In genomic region chr19:52079020-52079419, GRCm38 (mm10) we compare ENCODE assay signal across 11 mouse cellular contexts.
DNase-seq lines count a peak whose midpoint lies in the region; ATAC-seq lines count a peak whose summit lies in the region.
"Had no signal": no experiment of that assay in that cellular context is flagged by ENCODE, and none has a peak within 500 bp of the region (broad histone marks: within the 10 kb centered on the region; RNA-seq: fewer than 3 reads in every experiment).

No protein-coding gene starts in this region.

- H3K4me2 ChIP-seq in hindbrain, embryonic 11.5 days (replicated peaks; ENCODE audit: low read depth, low read length) = no peak overlapping the region
- no peak overlapping the region for H3K4me2 ChIP-seq in hindbrain, embryonic 14.5 days (replicated peaks)
- no peak overlapping the region for H3K4me2 ChIP-seq in midbrain, embryonic 12.5 days (replicated peaks)
- H3K4me2 ChIP-seq in midbrain, embryonic 14.5 days (ENCODE audit: low read length) = no peak overlapping the region
- H3K4me2 ChIP-seq: lung, embryonic 15.5 days had no signal

- no peak overlapping the region for H3K9ac ChIP-seq in hindbrain, embryonic 11.5 days (ENCODE audit: low read depth, low read length)
- H3K9ac ChIP-seq in hindbrain, embryonic 14.5 days = no peak overlapping the region
- no peak overlapping the region for H3K9ac ChIP-seq in midbrain, embryonic 12.5 days (replicated peaks)
- no peak overlapping the region for H3K9ac ChIP-seq in midbrain, embryonic 14.5 days (replicated peaks; ENCODE audit: low read length)
- H3K9ac ChIP-seq: lung, embryonic 15.5 days had no signal

- no peaks in the 10 kb centered on the region for H3K9me3 ChIP-seq in hindbrain, embryonic 11.5 days (ENCODE audit: control insufficient read depth, low read length)
- H3K9me3 ChIP-seq in hindbrain, embryonic 14.5 days (ENCODE audit: control insufficient read depth, low read length) = no peaks in the 10 kb centered on the region
- H3K9me3 ChIP-seq in midbrain, embryonic 12.5 days = no peaks in the 10 kb centered on the region
- H3K9me3 ChIP-seq in midbrain, embryonic 14.5 days (ENCODE audit: control insufficient read depth, low read length) = no peaks in the 10 kb centered on the region
- H3K9me3 ChIP-seq: lung, embryonic 15.5 days had no signal

- no peak overlapping the region for H3K27ac ChIP-seq in hindbrain, embryonic 11.5 days (ENCODE audit: low read depth, low read length)
- H3K27ac ChIP-seq in hindbrain, embryonic 14.5 days = no peak overlapping the region
- no peak overlapping the region for H3K27ac ChIP-seq in midbrain, embryonic 12.5 days (replicated peaks)
- no peak overlapping the region for H3K27ac ChIP-seq in midbrain, embryonic 14.5 days (replicated peaks; ENCODE audit: low read depth, low read length)
- H3K27ac ChIP-seq: lung, embryonic 15.5 days had no signal

- no peak for ATAC-seq in hindbrain, embryonic 11.5 days (ENCODE audit: low FRiP score)
- no peak for ATAC-seq in hindbrain, embryonic 14.5 days (ENCODE audit: low FRiP score)
- ATAC-seq in midbrain, embryonic 12.5 days (ENCODE audit: low FRiP score, low read depth) = 0 out of 2 replicates have a peak, but pooled peaks have one; percentile 19
- ATAC-seq in midbrain, embryonic 14.5 days (ENCODE audit: low FRiP score, low TSS enrichment) = no peak

- no peaks in the 10 kb centered on the region for H3K27me3 ChIP-seq in hindbrain, embryonic 11.5 days (ENCODE audit: control insufficient read depth, insufficient read depth, low read length)
- H3K27me3 ChIP-seq in hindbrain, embryonic 14.5 days (ENCODE audit: control insufficient read depth, insufficient read depth, low read length) = no peaks in the 10 kb centered on the region
- no peaks in the 10 kb centered on the region for H3K27me3 ChIP-seq in midbrain, embryonic 12.5 days
- no peaks in the 10 kb centered on the region for H3K27me3 ChIP-seq in midbrain, embryonic 14.5 days (ENCODE audit: control insufficient read depth, insufficient read depth, low read length)
- H3K27me3 ChIP-seq: lung, embryonic 15.5 days had no signal

- no peak overlapping the region for H3K4me3 ChIP-seq in hindbrain, embryonic 11.5 days (ENCODE audit: low read depth, low read length)
- H3K4me3 ChIP-seq in hindbrain, embryonic 14.5 days (replicated peaks; ENCODE audit: low read length) = no peak overlapping the region
- H3K4me3 ChIP-seq in midbrain, embryonic 12.5 days = no peak overlapping the region
- H3K4me3 ChIP-seq in midbrain, embryonic 14.5 days (replicated peaks; ENCODE audit: low read depth, low read length) = no peak overlapping the region
- H3K4me3 ChIP-seq: lung, embryonic 15.5 days; myocyte had no signal

- intact Hi-C loops in left cerebral cortex, postnatal 14 days (cut with DNase I) = no loop called here

- H3K4me1 ChIP-seq in hindbrain, embryonic 11.5 days (replicated peaks; ENCODE audit: control insufficient read depth, insufficient read depth, low read length) = no peaks in the 10 kb centered on the region
- no peaks in the 10 kb centered on the region for H3K4me1 ChIP-seq in hindbrain, embryonic 14.5 days (replicated peaks; ENCODE audit: control insufficient read depth, insufficient read depth, low read length)
- H3K4me1 ChIP-seq in midbrain, embryonic 12.5 days = no peaks in the 10 kb centered on the region
- no peaks in the 10 kb centered on the region for H3K4me1 ChIP-seq in midbrain, embryonic 14.5 days (ENCODE audit: control insufficient read depth, insufficient read depth, low read length)
- H3K4me1 ChIP-seq: lung, embryonic 15.5 days had no signal

- peak; percentile 27 for DNase-seq in hindbrain, embryonic 11.5 days (ENCODE audit: low spot score)
- DNase-seq in hindbrain, embryonic 14.5 days (ENCODE audit: low spot score) = no peak
- DNase-seq in midbrain, embryonic 14.5 days = no peak
- peak; percentile 59 for DNase-seq in ZHBTc4 (ENCODE audit: low read depth, low spot score)
- DNase-seq in retina, postnatal 1 day = peak; percentile 22
- no peak for DNase-seq in left cerebral cortex, postnatal 14 days (ENCODE audit: low spot score in 2 of 2)
- DNase-seq: cerebellum, adult 9-10 months; thymus, postnatal 25 days had no signal

- 28% methylated on average over 3 of the region's 3 CpGs for WGBS in hindbrain, embryonic 11.5 days
- 31% methylated on average over 3 of the region's 3 CpGs for whole genome bisulfite sequencing in hindbrain, embryonic 14.5 days
- WGBS in midbrain, embryonic 12.5 days = 17% methylated on average over 3 of the region's 3 CpGs
- 27% methylated on average over 3 of the region's 3 CpGs for WGBS in midbrain, embryonic 14.5 days

- no peaks in the 10 kb centered on the region for H3K36me3 ChIP-seq in hindbrain, embryonic 11.5 days (ENCODE audit: control insufficient read depth, insufficient read depth, low read length)
- no peaks in the 10 kb centered on the region for H3K36me3 ChIP-seq in hindbrain, embryonic 14.5 days (replicated peaks; ENCODE audit: control insufficient read depth, insufficient read depth)
- no peaks in the 10 kb centered on the region for H3K36me3 ChIP-seq in midbrain, embryonic 12.5 days
- no peaks in the 10 kb centered on the region for H3K36me3 ChIP-seq in midbrain, embryonic 14.5 days (ENCODE audit: control insufficient read depth, insufficient read depth, low read length)
- H3K36me3 ChIP-seq: lung, embryonic 15.5 days had no signal

Comparison
In these comparisons a context has a peak if more than half of its experiments do, and no peak if none do; other contexts are left out.
1. DNase-seq: peak in hindbrain, embryonic 11.5 days (single experiment), ZHBTc4 (single experiment) and retina, postnatal 1 day (single experiment); none in hindbrain, embryonic 14.5 days (single experiment), midbrain, embryonic 14.5 days (single experiment) and left cerebral cortex, postnatal 14 days (0 of 2).